Mouse (Mus musculus): ENCODE data around the gene Nr2c2ap.

DNA sequence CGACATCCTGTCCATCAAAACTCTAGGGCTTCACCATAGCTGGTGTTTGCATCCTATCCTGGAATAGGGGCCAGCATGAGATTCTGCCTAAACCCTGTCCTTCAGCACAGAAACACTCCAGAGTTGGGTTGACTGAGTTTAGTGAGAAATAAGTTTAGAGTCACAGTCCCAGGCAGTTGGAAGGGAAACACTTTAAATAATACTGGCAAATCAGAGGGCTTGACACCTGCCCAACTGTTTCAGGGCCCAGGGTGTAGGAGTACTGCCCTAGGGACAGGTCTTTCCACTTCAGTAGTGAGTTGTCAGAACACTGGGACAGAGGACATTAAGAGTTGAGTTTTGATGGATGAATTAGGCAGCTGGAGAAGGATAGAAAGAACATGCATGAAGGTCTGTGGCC is 45.0 kb upstream of the Nr2c2ap start:
- TF ChIP-seq CTCF (conservative IDR thresholded peaks at IDR 0.05; ENCODE audit: low read length) = no peak
- TF ChIP-seq NANOG (IDR thresholded peaks at IDR 0.05; ENCODE audit: borderline replicate concordance, low read length) = no peak
